Mouse (Mus musculus) gonadal fat pad, adult 2 months (tissue): ENCODE data around the gene Sipa1l1. TPM values are rescaled to one million over a fixed set of nuclear protein-coding genes. Genes with fewer than 3 reads are reported as not detected.
A peak's percentile ranks its signal among the peaks of the same experiment; 100 is the strongest.

Experiments
- DNase-seq: peaks from one replicate; pipeline ENCODE4 v3.0.0-alpha.2; 2012; ENCODE audit warnings: low read depth
- polyA plus RNA-seq: library from polyadenylated mRNA; depleted of rRNA; stranded (reverse); fragments of >200 nt; gene quantifications from 2 replicates; pipeline ENCODE4 v1.2.3, GENCODE M21; 2012; rRNA removed

Gene Sipa1l1
- 26.6 and 26.8 TPM in 2 replicates for polyA plus RNA-seq

DNA sequence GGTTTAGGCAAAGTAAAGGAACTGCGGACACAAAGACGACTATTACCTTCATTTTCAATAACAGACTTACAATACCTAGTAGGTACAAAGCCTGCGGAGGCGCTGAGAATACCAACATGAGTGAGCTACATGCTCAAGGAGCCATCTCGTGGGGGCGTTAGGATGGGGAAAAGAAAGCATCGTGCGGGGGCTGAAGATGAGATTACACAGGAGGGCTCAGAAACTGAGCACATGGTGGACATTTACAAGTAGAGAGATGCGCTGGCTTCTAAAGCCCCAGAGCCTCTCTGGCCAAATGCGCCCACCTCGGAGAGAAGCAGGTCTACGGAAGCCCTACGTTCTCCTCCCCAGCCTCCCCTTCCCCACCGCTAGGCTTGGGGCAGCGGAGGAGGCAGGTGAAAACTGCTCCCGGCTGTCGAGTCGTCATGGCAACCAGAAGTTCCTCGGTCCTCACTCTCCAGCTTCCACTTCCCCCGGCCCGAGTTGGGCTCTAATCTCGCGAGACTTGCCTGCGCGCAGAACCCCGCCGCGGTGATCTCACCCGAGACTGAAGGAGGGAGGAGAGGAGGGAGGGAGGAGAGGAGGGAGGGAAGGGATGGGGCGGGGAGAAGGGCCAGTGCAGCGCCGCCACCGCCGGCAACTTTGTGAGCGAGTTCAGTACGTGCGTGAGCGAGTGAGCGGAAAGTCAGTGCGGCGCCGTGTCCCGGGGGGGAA, at the start of gene Sipa1l1:
Sipa1l1 (plus strand) TSS at position 501 of the 714 bp plus-strand sequence.
- no peak for DNase-seq

GRCm38 (mm10) chr12:82121947-82122346, 47.2 kb upstream of the Sipa1l1 start:
- DNase-seq = no peak

- DNase-seq = no peak
Observed at GRCm38 (mm10) chr12:82122450-82123249, 46.5 kb upstream of the Sipa1l1 start.

- DNase-seq = no peak
Observed at GRCm38 (mm10) chr12:82126796-82127195, 42.3 kb upstream of the Sipa1l1 start.

GRCm38 (mm10) chr12:82139234-82140166, 29.6 kb upstream of the Sipa1l1 start:
- DNase-seq = peak; percentile 34

DNA sequence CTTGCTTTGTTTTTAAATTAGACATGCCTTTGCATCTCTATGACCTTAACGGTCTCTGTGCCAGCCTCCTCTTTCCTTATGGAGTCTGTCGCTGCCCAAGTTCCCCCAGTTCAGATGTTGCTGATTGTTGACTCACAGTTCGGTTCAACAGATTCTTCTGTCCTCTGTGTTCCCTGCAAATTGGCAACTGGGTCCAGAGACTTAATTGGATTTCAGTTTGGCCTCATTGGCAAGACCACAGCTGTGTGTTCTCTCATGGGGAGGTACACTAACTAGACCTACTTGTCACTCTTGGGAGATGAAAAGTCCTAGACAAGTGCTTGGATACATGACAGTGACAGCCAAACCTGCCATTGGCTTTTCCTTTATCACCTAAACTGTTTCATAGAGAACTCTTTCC, 25.7 kb upstream of the Sipa1l1 start:
- no peak for DNase-seq

DNA sequence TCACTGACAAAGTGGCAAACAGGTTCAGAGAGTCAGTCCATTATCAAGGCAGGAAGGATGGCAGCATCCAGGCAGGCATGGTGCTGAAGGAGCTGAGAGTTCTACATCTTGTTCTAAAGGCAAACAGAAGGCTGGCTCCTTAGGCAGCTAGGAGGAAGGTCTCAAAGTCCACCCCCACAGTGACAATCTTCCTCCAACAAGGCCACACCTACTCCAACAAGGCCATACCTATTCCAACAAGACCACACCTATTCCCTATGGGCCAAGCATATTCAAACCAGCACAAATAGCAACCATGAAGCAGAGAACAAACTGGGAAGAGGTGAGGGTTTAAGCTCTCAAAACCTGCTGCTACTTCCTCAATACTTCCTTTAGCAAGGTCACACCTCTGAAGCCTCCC, 23.9 kb upstream of the Sipa1l1 start:
- no peak for DNase-seq

GRCm38 (mm10) chr12:82147021-82147693, 22.0 kb upstream of the Sipa1l1 start:
- DNase-seq = no peak

GRCm38 (mm10) chr12:82148328-82148930, 20.7 kb upstream of the Sipa1l1 start:
- DNase-seq = no peak

GRCm38 (mm10) chr12:82151019-82151418, 18.1 kb upstream of the Sipa1l1 start:
- DNase-seq = no peak

GRCm38 (mm10) chr12:82154527-82154926, 14.6 kb upstream of the Sipa1l1 start:
- DNase-seq = no peak

DNA sequence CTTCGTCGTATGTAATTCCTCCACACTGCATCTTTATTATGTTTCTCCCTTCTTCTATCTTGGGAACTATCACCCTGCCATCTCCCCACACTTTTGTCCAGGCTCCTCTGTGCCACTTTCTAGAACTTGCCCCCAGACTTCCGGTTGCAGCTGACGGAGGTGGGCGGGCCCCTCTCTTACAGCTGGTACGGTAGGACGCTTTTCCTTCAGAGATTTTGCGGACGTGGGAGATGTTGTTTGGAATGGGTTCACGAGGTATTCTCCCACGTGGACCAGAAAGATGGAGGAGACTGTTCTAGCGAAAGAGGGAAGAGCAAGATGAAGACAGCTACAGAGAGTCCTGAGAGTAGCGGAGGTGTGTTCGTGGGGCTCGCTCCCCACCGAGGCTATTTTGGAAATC, 10.6 kb upstream of the Sipa1l1 start:
- DNase-seq = no peak

- no peak for DNase-seq
Observed at GRCm38 (mm10) chr12:82159372-82159771, 9.7 kb upstream of the Sipa1l1 start.

DNA sequence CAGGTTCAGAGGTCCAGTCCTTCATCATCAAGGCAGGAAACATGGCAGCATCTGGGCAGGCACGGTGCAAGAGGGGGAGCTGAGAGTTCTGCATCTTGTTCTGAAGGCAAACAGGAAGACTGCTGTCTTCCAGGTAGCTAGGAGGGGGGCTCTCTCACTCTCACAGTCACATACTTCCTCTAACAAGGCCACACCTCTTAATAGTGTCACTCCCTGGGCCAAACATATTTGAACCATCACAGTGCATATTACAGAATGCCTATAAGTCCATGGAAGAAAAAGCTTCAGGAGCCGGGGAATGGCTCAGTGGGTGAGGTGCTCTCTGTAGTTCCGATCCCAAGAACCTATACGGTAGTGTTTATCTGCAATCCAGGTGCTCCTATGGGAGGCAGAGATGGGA, 3.5 kb upstream of the Sipa1l1 start:
- no peak for DNase-seq

DNA sequence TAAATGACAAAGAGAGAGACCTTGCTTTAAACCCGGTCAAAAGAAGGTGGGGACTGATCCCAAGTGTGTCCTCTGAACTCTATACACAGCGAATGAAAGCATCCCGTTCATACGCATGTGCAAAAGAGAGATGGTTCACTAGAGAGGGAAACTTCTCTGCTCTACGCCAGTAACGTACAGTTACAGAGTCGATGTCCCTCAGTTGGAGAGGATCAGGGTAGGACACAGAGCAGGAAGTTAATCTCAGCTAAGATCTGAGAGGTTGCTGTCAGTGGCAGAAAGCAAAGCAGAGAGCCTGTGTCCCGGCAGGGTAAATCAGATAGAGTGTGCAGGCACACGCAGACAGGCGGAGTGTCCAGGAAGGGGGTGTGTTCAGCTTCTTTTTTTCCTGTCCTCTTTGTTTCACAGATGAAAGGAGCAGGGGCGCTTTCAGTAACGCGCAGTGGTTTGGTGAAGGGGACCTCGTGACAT, 3.0 kb upstream of the Sipa1l1 start:
- no peak for DNase-seq

DNA sequence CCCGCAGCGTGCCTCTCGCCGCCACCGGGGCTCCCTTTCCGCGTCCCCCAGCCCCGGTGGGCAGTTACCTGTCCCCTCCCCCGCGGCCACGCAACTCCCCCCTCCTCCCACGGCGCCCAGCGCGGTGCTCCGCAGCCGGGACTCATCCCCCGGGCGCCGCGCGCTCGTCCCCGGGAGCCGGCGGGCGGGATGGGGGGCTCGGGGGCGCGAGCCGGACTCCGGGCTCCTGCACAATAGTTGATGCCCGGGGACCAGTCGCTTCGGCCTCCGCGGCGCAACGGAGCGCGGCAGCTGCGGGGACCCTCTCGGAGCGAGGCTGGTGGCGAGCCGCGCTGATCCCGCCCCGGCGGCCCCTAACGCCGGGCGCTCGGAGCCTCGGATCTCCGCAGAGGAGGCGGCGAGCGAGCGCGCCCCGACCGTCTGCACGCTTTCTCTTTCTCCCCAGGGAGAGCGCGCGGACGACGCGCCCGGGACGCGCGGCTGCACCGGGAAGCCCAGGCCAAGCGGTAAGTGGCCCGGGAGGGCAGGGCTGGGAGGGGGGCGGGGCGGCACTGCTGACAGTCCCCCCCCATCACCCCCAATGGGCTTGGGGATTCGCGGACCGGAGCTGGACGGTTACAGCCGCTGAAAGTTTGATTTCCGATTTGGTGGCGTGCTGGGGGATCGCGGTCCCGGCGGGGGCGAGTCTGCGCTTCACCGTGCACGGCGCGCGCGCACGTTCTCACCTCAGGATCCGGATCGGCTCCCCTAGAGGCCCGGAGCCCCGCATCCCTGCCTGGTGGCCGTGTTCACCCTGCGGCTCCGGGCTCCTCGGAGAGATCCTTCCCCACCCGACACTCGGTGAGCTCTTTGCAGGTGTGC, 681 bp downstream of the Sipa1l1 start:
- no peak for DNase-seq

GRCm38 (mm10) chr12:82170461-82171279, 1.6 kb downstream of the Sipa1l1 start:
- no peak for DNase-seq

- no peak for DNase-seq
Observed at GRCm38 (mm10) chr12:82171591-82171990, 2.5 kb downstream of the Sipa1l1 start.

DNA sequence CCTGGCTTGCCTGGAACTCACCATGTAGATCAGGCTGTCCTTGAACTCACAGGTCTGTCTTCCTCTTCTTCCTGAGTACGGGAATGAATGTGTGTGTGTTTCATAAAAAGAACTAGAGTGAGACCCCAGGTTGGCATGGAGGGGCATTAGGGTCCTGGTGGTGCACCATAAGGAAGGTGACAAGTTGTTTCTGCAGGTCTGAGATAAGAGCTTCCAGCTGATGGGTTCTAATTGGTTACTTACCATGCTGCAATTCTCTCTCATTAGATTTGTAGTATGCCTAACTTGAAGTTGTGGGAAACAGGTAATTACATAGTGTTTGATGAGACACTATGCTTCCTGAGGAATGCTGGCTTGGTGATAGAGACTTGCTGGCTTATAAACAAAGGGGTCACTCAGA, 4.5 kb downstream of the Sipa1l1 start:
- DNase-seq = no peak
